Mouse (Mus musculus) spleen, adult 18-20 months (tissue): ENCODE measurements around the gene Rnf26.

Source experiments
- DNase-seq, 2 experiments: peaks; one replicate each; pipeline ENCODE4 v3.0.0; 2022; ENCODE audit warnings: mixed read lengths in 2 of 2

Rnf26 gene

DNA sequence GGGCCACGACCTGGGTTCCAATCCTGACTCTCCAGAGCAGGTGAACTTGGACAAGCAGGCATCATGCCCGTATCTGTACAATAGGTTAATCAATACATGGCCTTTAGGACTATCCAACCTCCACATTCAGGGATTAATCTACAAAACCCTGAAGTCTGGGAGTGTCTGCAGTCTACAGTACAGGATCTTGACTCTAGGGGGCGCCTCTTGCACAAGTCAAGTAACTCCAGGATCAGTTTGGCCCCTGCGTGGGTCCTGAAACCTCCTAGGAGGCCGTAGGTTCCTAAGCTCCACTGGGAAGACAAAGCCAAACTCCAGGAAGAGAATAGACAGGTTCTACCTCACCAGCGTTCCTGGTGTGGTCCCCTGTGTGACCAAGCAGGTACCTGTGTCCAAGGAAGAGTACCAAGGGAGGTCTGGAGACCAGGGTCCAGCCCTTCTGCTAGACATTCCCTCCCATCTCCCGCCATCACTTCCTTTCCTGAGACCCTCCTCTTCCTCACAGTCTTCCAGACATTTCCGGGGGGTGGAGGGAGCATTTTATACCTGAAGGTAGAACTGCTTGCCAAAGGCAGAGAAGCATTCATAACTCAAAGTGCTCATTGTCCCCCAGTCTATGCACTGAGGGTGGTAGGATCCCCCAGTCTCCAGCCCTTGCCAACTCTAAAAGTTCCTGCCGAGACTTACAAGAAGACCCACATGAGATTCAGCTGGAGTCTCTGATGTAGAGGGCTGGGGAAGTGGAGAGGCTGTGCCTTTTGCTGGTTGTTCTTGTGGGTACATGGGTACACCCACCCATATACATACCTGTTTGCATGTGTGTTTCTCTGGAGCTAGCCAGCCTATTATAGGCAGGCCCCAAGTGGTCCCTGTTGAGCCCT lies 38.7 kb downstream of the Rnf26 start:
- peak in 1 of 2 experiments; percentile 27 for DNase-seq

DNA sequence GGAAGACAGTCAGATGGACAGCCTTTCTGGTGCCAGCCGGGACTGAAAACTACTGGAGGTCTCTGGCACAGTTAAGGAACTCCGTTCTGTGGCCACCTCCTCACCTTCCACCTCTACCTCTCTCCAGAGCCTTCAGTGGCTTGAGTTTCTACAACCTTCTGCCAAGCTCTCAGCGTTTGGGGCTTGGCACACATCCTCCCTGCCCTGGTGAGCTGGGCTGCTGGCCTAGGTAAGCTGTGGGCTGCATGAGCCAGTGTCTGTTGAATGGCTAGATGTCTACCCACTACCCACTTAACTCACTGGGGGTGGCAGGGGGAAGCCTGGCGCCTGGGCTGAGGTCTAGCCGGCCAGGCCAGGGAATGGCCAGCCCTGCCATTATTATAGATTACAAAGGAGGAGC lies 40.2 kb downstream of the Rnf26 start:
- DNase-seq: no peak

DNA sequence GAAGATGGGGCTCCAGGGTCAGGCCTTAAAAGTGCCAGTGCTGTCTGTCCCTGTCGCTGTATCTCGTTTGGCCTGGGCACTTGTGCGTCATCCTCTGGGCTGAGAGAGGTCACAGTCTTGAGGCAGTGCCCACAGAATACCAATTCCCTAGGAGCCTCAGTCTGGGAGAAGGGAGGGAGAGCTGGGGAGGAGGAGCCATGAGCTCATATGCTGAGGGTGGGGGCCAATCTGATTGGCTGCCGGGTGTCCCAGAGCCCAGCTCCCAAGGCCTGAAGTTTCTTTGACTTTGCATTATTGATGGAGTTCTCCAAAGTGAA lies 40.8 kb downstream of the Rnf26 start:
- DNase-seq: no peak

DNA sequence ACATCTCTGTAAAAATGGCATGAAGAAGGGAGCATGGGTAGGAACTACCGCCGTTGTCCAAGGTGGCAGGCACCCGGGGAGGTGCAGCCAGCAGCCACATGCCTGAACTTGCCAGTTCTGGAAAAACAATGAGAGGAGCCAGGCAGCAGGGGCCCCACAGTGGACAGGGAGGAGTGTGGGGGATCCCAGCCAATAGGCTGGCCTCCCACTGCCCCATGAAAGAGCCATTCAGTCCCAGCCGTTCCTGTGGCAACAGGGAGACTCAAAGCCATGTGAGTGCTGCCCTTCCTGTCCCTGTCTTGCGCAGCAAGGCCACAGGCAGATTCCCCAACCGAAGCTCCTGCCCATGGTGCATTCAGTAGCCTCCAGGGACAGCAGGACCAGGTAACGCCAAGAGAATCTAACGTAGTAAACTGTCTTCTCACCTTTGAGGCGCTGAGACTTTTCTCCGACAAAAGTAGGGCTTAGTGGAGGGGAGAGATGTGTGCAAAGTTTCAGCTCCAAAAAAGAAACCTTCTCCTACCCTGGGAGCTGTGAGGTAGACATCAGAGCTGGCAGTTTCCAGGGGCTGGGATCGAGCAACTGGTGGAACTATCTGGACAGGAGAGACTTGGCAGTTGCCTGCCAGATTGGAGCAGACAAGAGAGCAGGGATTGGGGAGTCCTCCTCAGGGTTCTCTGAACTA lies 41.3 kb downstream of the Rnf26 start:
- no peak for DNase-seq

DNA sequence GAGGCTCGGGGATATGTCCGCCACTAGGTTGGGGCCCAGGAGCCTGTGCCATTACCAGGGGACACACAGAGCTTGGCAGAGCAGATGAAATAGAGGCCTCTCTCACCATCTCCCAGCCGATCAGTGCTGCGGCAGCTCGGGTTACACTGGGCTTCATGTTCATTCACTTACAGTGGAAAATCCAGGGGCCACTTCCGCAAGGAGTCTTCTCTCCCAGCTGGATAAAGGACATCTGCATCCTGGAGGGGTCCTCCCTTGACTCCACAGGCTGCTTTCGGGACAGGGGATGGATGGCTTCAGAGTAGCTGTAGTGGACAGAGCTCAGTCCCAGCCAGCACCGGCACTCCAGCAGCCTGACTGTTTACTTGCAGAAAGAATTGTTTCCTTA lies 42.5 kb downstream of the Rnf26 start:
- no peak for DNase-seq

DNA sequence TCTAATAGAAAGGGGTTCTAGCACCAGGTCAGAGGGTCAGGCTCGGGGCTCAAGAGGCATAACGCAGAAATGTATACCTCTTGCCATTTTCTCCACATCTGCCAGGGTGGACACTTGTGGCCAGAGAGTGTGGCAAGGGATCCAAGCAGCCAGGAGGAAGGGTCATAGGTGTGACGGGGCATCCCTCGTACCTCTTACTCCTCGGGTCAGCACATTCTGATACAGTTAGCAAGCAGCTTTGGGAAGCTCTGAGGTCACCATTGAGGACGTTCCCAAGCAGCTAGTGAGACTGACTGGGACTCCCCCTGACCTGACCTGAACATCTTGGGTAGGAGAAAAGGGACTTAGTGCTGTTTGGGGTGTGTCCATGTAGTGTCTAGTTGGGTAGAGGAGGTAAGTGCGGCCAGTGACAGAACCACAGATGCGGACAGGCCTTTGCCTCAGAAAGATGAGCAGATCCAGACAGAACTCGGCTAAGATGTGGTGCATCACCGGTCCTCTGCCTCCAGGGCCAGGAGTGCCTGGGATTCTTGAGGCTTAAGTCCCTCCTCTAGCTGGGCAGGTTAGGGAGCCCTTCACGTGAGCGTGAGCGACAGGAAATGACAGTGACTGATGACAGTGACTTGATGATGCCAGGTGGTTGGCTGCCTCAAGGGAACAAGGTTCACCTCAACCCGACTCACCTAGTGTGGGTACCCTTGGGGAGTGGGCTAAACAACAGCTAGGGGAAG lies 43.0 kb downstream of the Rnf26 start:
- DNase-seq: no peak

DNA sequence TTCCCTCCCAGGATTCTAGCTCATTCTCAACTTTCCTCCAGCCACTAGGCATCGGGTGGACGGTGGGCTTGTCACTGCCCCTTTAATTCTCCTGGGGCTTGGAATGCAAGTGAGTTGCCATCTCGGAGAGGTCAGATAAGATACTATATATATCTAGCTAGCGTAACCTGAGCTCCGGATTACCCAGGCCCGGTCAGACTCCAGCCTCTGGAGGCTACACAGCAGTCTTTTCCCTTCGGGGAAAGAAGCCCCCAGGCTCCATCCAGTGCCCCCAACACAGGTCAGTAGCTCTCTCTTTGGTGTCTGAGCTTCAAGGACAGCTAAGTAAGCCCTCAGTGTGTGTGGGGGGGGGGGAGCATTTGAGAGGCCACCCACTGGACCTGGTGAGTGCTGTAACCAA lies 44.1 kb downstream of the Rnf26 start:
- no peak for DNase-seq

DNA sequence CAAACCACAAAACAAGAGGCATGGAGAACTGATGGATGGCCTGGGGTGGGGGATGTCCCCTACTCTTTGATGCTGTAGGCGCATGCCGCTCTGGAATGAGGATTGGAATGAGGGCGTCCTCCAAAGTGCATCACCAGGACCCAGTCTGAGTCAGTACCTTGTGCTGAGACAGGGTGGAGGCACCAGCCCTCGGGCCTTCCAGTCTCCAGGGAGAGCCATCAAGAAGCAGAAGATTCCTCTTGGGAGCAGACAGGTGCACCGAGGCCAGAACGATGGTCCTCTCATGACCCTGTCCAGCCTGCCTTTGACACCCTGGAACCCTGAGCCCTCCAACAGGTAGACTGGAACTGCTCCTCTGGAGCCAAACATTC lies 45.4 kb downstream of the Rnf26 start:
- DNase-seq: no peak

DNA sequence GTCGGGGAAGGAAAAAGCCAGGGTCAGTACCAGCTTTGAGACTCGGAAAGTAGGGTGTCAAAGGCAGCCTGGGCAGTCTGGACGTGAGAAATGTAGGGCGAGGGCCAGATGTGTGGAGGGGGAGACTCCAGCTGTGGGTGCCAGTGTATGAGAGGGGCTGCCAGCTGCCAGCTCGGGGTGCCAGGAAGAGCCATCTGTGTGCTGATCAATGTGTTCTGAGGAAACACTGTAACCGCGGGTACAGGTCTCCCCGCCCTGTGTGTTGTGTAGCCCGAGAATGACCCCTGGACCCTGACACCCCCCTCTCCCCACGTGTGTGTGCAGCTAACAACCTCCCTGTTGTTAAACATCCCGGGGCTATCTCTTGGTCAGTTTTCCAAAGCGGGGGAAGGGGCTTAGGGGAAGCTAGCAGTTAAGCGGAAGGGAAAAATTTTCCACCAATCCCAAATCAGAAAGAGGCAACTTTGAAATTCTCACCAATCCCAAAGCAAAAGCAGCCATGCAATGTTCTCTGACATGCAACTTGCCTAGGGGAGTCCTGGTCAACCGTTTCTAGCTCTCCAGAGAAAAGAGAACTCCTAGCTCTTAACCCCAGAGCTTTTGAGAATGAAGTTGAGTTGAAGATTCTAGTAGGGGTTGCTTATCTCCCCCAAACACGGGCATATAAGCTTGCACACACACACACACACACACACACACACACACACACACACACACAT lies 45.9 kb downstream of the Rnf26 start:
- no peak for DNase-seq

DNA sequence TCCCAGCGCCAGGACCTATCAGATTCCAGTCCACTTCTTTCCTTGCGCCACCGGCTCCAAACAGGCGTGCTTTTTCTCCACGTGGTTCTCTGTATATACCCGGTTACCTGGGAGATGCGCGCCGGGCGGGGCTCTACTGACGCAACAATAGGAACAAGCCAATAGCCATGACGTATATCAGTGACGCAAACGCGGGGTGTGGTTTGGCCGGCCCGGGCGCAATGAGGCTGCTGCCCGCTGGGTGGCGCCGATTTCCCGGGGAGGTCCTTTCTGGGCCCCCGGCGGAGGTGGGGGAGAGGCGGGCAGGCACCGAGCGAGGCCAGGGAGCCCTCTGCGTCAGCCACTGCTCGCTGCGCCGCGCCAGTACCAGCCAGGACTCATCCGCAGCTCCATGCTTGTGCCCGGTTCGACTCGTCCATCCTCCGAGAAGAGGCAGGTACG lies 46.5 kb downstream of the Rnf26 start, which contains the start of gene Usp2:
Usp2 (plus strand) TSS at position 237 of the 441 bp plus-strand sequence.
- DNase-seq: peak; percentile 93 to 98

DNA sequence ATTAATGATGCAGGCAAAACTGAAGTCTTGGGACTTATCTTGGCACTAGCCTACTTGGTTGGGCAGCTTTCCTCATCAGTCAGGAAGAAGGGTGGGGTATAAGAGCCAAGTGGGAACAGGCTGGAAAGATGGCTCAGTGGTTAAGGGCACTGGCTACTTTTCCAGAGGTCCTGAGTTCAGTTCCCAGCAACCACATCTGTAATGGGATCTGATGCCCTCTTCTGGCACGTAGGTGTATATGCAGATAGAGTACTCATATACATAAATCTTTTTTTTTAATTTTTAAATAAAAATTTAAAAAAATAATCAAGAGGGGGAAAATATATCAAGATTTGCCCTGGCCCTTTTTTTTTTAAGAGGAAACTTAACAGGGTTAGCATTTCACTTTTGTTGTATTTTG lies 48.1 kb downstream of the Rnf26 start:
- no peak for DNase-seq

DNA sequence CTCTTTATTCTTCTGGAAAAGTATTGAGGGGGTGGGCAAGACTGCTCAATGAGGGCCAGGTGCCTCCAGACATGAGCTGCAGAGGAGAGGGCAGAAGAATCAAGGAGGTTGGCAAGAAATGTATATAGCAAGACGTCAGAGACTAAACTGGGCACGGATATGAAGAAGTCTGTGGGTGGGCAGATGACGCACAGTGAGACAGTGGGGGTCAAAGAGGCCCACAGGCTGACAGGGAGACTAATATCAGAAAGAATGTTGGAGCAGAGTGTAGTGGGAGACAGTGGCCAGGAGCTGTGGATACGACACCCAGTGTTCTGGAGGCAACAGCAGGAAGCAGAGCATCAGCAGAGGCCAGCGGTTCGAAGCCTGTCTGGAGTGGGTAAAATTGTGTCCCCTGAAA lies 54.7 kb downstream of the Rnf26 start:
- no peak for DNase-seq

DNA sequence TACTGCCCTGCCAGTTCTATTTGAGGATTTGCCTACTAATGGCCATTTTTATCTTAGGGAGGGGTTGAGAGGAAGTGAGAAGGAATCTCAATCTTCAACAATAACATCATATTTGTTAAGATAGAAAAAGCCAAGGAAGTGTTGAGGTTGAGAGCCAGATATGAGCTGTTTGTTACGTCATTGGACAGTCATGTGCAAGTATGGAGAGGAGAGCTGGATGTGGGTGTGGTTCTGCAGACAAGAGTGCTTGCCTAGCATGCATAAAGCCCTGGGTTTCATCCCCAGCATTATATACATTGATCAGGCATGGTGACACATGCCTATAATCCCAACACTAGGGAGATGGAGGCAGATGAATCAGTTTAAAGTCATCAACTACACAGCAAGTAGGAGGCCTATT lies 59.4 kb downstream of the Rnf26 start:
- DNase-seq: no peak

DNA sequence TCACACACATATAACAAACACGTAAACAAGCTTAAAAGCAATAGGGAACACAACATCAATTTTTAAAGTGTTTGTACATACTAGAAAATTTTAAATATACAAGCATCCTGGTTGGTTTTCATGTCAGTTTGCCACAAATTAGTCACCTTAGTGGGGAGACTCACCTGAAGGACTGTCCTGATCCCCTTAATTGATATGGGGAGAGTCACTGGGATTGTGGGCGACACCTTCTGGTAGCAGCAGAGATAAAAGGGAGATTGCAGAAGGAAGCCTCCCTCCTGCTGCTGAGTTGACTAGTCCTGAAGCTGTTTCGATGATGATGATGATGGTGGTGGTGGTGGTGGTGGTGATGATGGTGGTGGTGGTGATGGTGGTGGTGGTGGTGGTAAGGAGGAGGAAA lies 60.5 kb downstream of the Rnf26 start:
- no peak for DNase-seq

DNA sequence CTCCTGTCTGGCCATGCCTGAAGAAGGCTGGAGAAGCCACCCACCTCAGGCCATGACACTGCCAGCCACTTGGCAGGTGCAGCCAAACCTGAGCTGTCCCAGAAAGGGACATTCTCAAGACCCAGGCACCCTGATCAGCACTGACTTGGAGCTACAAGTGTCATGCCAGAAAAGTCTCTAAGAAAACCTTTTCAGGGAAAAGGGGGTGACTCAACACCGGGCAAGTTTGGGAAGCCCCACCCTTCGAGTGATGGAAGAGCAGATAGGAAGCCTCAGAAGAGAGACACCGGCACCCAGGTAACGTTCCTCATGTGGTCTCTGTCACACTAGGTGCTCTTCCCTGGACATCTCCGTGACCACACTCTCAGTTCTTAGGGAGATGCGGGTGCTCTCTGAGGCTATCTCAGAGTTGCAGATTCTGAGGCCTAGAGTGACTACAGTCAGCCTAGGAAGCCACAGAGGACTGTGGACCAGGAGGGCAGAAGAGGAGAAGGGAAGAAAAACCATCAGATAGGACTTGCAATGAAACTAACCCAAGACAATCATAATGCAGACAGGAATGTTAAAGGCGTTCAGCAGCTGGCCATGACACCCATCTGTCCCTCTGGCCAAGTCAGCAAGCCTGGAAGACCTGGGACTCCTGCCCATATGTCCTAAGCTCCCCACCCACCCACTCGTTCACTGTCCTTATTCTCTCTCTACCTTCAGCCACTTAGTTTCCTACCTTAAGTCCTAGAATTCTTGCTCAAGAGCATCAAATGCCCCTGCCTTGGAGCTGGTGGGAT lies 63.7 kb downstream of the Rnf26 start:
- DNase-seq: no peak

DNA sequence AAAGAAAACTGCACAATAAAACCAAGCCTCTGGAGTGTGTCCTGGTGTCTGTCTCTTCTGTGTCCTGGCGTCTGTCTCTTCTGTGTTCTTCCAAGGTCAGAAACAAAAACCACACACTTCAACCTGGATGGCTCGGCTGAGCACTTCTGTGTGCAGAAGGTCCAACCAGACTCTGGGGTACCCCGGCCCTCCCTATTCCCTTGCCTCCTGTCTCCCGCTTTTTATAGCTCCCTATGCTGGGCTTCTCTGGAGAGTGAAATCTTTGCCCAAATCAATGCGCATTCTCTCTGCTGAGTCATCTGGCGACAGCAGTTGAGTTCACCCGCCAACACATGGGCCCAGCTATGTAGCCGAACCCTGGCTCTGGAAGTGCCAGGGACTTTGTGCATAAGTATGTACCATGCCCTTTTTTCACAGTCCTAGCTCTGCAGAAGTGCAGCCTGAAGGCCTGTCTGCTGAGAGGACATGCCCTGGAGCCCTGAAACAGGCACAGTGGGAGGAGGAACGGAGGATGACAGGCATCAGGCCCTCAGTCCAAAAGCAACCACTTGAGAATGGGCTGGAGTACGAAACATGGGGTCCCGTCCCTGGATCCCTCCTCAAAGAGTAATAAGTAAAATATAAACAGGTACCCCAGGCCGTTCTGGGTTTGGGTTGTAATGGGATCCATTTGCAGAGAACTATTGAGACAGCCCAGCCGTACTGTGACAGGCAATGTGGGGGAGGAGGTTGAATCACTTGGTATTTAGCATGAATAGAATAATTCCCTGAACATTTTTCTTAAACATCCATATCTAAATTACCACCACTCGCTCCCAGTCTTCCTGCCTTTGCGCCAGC lies 64.6 kb downstream of the Rnf26 start:
- DNase-seq: no peak

DNA sequence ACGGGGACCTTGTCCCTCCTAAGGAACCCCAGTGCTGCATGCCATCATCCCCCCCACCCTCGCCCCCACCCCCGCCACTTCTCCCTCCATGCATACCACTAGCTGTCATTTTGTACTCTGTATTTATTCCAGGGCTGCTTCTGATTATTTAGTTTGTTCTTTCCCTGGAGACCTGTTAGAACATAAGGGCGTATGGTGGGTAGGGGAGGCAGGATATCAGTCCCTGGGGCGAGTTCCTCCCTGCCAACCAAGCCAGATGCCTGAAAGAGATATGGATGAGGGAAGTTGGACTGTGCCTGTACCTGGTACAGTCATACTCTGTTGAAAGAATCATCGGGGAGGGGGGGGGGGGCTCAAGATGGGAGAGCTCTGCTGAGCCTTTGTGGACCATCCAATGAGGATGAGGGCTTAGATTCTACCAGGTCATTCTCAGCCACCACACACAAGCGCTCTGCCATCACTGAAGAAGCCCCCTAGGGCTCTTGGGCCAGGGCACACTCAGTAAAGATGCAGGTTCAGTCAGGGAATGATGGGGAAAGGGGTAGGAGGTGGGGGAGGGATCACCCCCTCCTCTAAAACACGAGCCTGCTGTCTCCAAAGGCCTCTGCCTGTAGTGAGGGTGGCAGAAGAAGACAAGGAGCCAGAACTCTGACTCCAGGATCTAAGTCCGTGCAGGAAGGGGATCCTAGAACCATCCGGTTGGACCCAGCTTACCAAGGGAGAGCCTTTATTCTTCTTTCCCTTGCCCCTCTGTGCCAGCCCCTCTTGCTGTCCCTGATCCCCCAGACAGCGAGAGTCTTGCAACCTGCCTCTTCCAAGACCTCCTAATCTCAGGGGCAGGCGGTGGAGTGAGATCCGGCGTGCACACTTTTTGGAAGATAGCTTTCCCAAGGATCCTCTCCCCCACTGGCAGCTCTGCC lies 65.5 kb downstream of the Rnf26 start:
- no peak for DNase-seq

DNA sequence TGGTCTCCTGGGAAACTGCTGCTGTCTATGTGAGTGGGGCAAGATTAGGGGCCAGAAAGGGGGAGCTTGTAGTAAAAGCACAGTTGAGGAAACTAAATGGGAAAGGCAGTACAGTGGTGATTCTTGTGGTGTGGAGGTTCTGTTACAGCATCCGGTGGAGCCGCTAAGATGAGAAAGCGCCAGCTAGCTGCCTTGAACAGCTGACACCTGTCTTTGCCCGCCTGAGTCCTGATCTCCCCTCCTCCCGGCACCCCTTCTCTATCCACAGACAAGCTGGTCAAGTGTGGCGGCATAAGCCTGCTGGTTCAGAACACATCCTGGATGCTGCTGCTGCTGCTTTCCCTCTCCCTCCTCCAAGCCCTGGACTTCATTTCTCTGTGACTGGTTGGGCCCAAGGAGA lies 66.2 kb downstream of the Rnf26 start:
- DNase-seq: no peak

DNA sequence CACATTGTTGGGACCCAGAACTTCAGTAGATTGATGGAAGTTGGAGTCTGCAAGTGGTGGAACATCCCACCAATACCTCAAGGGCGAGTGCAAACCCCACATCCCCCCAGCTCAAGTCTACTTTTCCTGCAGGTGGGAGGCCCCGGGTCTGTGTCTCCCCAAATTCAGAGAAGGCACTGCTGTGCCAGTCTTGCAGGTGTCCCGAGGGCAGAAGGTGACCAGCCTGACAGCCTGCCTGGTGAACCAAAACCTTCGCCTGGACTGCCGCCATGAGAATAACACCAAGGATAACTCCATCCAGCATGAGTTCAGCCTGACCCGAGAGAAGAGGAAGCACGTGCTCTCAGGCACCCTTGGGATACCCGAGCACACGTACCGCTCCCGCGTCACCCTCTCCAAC lies 66.9 kb downstream of the Rnf26 start:
- DNase-seq: no peak

DNA sequence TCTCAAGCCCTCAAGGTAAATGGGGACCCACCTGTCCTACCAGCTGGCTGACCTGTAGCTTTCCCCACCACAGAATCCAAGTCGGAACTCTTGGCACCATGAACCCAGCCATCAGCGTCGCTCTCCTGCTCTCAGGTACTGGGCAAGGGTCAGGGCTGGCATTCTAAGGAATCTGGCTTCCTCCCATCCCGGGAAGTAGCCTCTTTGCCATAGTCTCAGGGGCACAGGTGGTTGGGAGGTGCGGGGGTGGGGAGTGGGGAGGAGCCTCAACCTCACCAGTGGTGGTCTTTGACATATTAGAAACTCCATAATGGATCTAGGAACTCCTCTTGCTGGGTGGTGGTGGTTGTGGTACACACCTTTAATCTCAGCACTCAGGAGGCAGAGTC lies 67.4 kb downstream of the Rnf26 start:
- DNase-seq: no peak
